20 mouse cellular contexts compared by ENCODE assay signal in genomic region chr11:77874685-77875231, GRCm38 (mm10). TPM values are rescaled to one million over a fixed set of nuclear protein-coding genes. Genes with fewer than 3 reads are reported as not detected.
DNase-seq lines count a peak whose midpoint lies in the region; ATAC-seq lines count a peak whose summit lies in the region.
"Had no signal": no experiment of that assay in that cellular context is flagged by ENCODE, and none has a peak within 500 bp of the region (broad histone marks: within the 10 kb centered on the region; RNA-seq: fewer than 3 reads in every experiment).

No protein-coding gene starts in this region.

- 63% methylated on average over 6 of the region's 6 CpGs for WGBS in forebrain, embryonic 12.5 days
- WGBS in forebrain, embryonic 11.5 days, result 64% methylated on average over 6 of the region's 6 CpGs
- WGBS in lung, embryonic 16.5 days, result 41% methylated on average over 6 of the region's 6 CpGs
- WGBS in hindbrain, embryonic 13.5 days, result 49% methylated on average over 6 of the region's 6 CpGs
- 38% methylated on average over 6 of the region's 6 CpGs for WGBS in neural tube, embryonic 15.5 days

- no peak for DNase-seq in forebrain, embryonic 11.5 days (ENCODE audit: low spot score)
- DNase-seq in lung, adult 18-20 months, result no peak
- no peak for DNase-seq in left cerebral cortex, postnatal 4 days
- DNase-seq in spleen, postnatal 36 days (ENCODE audit: low spot score in 2 of 2), result no peak
- DNase-seq: cerebellum, postnatal 36 days; gastrocnemius, adult 2 months; heart, adult 18-20 months; kidney, postnatal 14 days; layer of hippocampus, adult 9-11 months; liver; lung, postnatal 14 days; retina, postnatal 1 day; thymus, postnatal 25 days had no signal

- H3K4me1 ChIP-seq in forebrain, embryonic 12.5 days, result peaks cover 54% of the 10 kb centered on the region
- H3K4me1 ChIP-seq in forebrain, embryonic 11.5 days (replicated peaks; ENCODE audit: control insufficient read depth, insufficient read depth, low read length), result peaks cover 12% of the 10 kb centered on the region
- peaks cover 11% of the 10 kb centered on the region for H3K4me1 ChIP-seq in lung, embryonic 16.5 days (replicated peaks; ENCODE audit: control insufficient read depth, insufficient read depth, low read length)
- peaks cover 65% of the 10 kb centered on the region for H3K4me1 ChIP-seq in hindbrain, embryonic 13.5 days (replicated peaks)
- H3K4me1 ChIP-seq in neural tube, embryonic 15.5 days, result peaks cover 56% of the 10 kb centered on the region

- no peaks in the 10 kb centered on the region for H3K9me3 ChIP-seq in forebrain, embryonic 12.5 days
- no peaks in the 10 kb centered on the region for H3K9me3 ChIP-seq in forebrain, embryonic 11.5 days (ENCODE audit: control insufficient read depth, low read length)
- H3K9me3 ChIP-seq in lung, embryonic 16.5 days (ENCODE audit: control insufficient read depth, low read length), result no peaks in the 10 kb centered on the region
- no peaks in the 10 kb centered on the region for H3K9me3 ChIP-seq in hindbrain, embryonic 13.5 days
- no peaks in the 10 kb centered on the region for H3K9me3 ChIP-seq in neural tube, embryonic 15.5 days (replicated peaks)
- H3K9me3 ChIP-seq: neural tube, embryonic 12.5 days had no signal

- H3K36me3 ChIP-seq in forebrain, embryonic 12.5 days (replicated peaks), result no peaks in the 10 kb centered on the region
- H3K36me3 ChIP-seq in forebrain, embryonic 11.5 days (ENCODE audit: control insufficient read depth, insufficient read depth, low read length), result no peaks in the 10 kb centered on the region
- no peaks in the 10 kb centered on the region for H3K36me3 ChIP-seq in lung, embryonic 16.5 days (ENCODE audit: control insufficient read depth, insufficient read depth, low read length)
- H3K36me3 ChIP-seq in hindbrain, embryonic 13.5 days, result no peaks in the 10 kb centered on the region
- H3K36me3 ChIP-seq in neural tube, embryonic 15.5 days, result no peaks in the 10 kb centered on the region
- H3K36me3 ChIP-seq: neural tube, embryonic 12.5 days had no signal

- no peak for ATAC-seq in forebrain, embryonic 12.5 days (ENCODE audit: low FRiP score)
- no peak for ATAC-seq in forebrain, embryonic 11.5 days (replicated peaks; ENCODE audit: low FRiP score)
- ATAC-seq in lung, embryonic 16.5 days (ENCODE audit: low read depth), result peak; percentile 73
- ATAC-seq in hindbrain, embryonic 13.5 days (ENCODE audit: low FRiP score), result no peak
- no peak for ATAC-seq in neural tube, embryonic 15.5 days (ENCODE audit: low FRiP score)

- H3K4me2 ChIP-seq in forebrain, embryonic 12.5 days, result no peak overlapping the region
- no peak overlapping the region for H3K4me2 ChIP-seq in forebrain, embryonic 11.5 days (ENCODE audit: low read depth, low read length, severe bottlenecking)
- H3K4me2 ChIP-seq in lung, embryonic 16.5 days (ENCODE audit: low read depth, low read length), result no peak overlapping the region
- no peak overlapping the region for H3K4me2 ChIP-seq in hindbrain, embryonic 13.5 days
- H3K4me2 ChIP-seq in neural tube, embryonic 15.5 days, result no peak overlapping the region
- H3K4me2 ChIP-seq: neural tube, embryonic 12.5 days had no signal

- no peak overlapping the region for H3K9ac ChIP-seq in forebrain, embryonic 12.5 days
- no peak overlapping the region for H3K9ac ChIP-seq in forebrain, embryonic 11.5 days (ENCODE audit: low read length)
- no peak overlapping the region for H3K9ac ChIP-seq in lung, embryonic 16.5 days (ENCODE audit: low read length)
- no peak overlapping the region for H3K9ac ChIP-seq in hindbrain, embryonic 13.5 days
- no peak overlapping the region for H3K9ac ChIP-seq in neural tube, embryonic 15.5 days (replicated peaks)
- H3K9ac ChIP-seq: neural tube, embryonic 12.5 days had no signal

- intact Hi-C loops in left cerebral cortex, postnatal 4 days (cut with DNase I), result no loop called here

- peak overlapping the region; percentile 81 for H3K27ac ChIP-seq in forebrain, embryonic 12.5 days
- no peak overlapping the region for H3K27ac ChIP-seq in forebrain, embryonic 11.5 days (ENCODE audit: low read depth, low read length)
- no peak overlapping the region for H3K27ac ChIP-seq in lung, embryonic 16.5 days (ENCODE audit: low read length)
- H3K27ac ChIP-seq in hindbrain, embryonic 13.5 days, result peak overlapping the region; percentile 81
- H3K27ac ChIP-seq in neural tube, embryonic 15.5 days (replicated peaks), result peak overlapping the region; percentile 6; the same call in 1 of the 2 replicates
- H3K27ac ChIP-seq: neural tube, embryonic 12.5 days had no signal

- H3K4me3 ChIP-seq in forebrain, embryonic 12.5 days (replicated peaks), result no peak overlapping the region
- no peak overlapping the region for H3K4me3 ChIP-seq in forebrain, embryonic 11.5 days (ENCODE audit: low read depth, low read length)
- H3K4me3 ChIP-seq in lung, embryonic 16.5 days (ENCODE audit: low read length), result no peak overlapping the region
- no peak overlapping the region for H3K4me3 ChIP-seq in hindbrain, embryonic 13.5 days
- H3K4me3 ChIP-seq in neural tube, embryonic 15.5 days (replicated peaks), result no peak overlapping the region
- H3K4me3 ChIP-seq: neural tube, embryonic 12.5 days had no signal

- H3K27me3 ChIP-seq in forebrain, embryonic 12.5 days, result peaks cover 30% of the 10 kb centered on the region; the same call in 1 of the 2 replicates
- H3K27me3 ChIP-seq in forebrain, embryonic 11.5 days (ENCODE audit: control insufficient read depth, insufficient read depth, low read length), result no peaks in the 10 kb centered on the region; the same call in 1 of the 2 replicates
- H3K27me3 ChIP-seq in lung, embryonic 16.5 days (ENCODE audit: control insufficient read depth, insufficient read depth, low read depth, low read length), result no peaks in the 10 kb centered on the region
- 0 out of 2 replicates have a peak, but pooled peaks cover 17% of the 10 kb centered on the region for H3K27me3 ChIP-seq in hindbrain, embryonic 13.5 days
- H3K27me3 ChIP-seq in neural tube, embryonic 15.5 days (replicated peaks), result no peaks in the 10 kb centered on the region
- H3K27me3 ChIP-seq: CH12.LX had no signal

RNA-seq across cellular contexts. Expression of gene Pipox, which starts 19.1 kb away (rescaled TPM):
- 14.5 and 16.5 TPM in 2 replicates for polyA plus RNA-seq in forebrain, embryonic 12.5 days (2016; fragmentation: Nextera tagmentation; extraction: Ambion mirVana)
- polyA plus RNA-seq in forebrain, embryonic 11.5 days (2014; fragmentation: Nextera tagmentation; extraction: Ambion mirVana), result 13.6 and 16.0 TPM in 2 replicates
- 1.1 and 1.7 TPM in 2 replicates for polyA plus RNA-seq in lung, embryonic 16.5 days (2015; fragmentation: Nextera tagmentation; extraction: Ambion mirVana)
- 4.2 and 6.6 TPM in 2 replicates for polyA plus RNA-seq in hindbrain, embryonic 13.5 days (2015; fragmentation: Nextera tagmentation; extraction: Ambion mirVana)
- polyA plus RNA-seq in neural tube, embryonic 15.5 days (2015; fragmentation: Nextera tagmentation; extraction: Ambion mirVana), result 5.4 and 5.5 TPM in 2 replicates
- 1 to 10 TPM; 1.5 to 3.7 TPM for total RNA-seq in left cerebral cortex, postnatal 4 days (2021)
- total RNA-seq: gastrocnemius, adult 2 months had no signal

RNA-seq across cellular contexts. Expression of gene Sez6, which starts 55.8 kb away (rescaled TPM):
- polyA plus RNA-seq in forebrain, embryonic 12.5 days (2016; fragmentation: Nextera tagmentation; extraction: Ambion mirVana), result 54.0 and 62.2 TPM in 2 replicates
- polyA plus RNA-seq in forebrain, embryonic 11.5 days (2014; fragmentation: Nextera tagmentation; extraction: Ambion mirVana), result 14.3 and 16.7 TPM in 2 replicates
- 0.34 and 0.69 TPM in 2 replicates for polyA plus RNA-seq in lung, embryonic 16.5 days (2015; fragmentation: Nextera tagmentation; extraction: Ambion mirVana)
- polyA plus RNA-seq in hindbrain, embryonic 13.5 days (2015; fragmentation: Nextera tagmentation; extraction: Ambion mirVana), result 112 and 121 TPM in 2 replicates
- polyA plus RNA-seq in neural tube, embryonic 15.5 days (2015; fragmentation: Nextera tagmentation; extraction: Ambion mirVana), result 101 and 123 TPM in 2 replicates
- 100 to 1,000 TPM; 246 to 287 TPM for total RNA-seq in left cerebral cortex, postnatal 4 days (2021)
- polyA plus RNA-seq: heart, postnatal 0 days had no signal

Comparison
In these comparisons a context has a peak if more than half of its experiments do, and no peak if none do; other contexts are left out.
1. H3K27ac ChIP-seq: peak in forebrain, embryonic 12.5 days (single experiment), hindbrain, embryonic 13.5 days (single experiment) and neural tube, embryonic 15.5 days (single experiment); none in forebrain, embryonic 11.5 days (single experiment) and lung, embryonic 16.5 days (single experiment).